Mouse (Mus musculus) bone marrow, adult 2 months (tissue): ENCODE data around the gene Ece1. TPM values are rescaled to one million over a fixed set of nuclear protein-coding genes. Genes with fewer than 3 reads are reported as not detected.
A peak's percentile ranks its signal among the peaks of the same experiment; 100 is the strongest.

Experiments used
- H3K27ac ChIP-seq: fragments of 200-500 bp; 2 replicates; pipeline ENCODE4 v1.5.1; 2012; ENCODE audit warnings: low read depth, mild to moderate bottlenecking, control low read depth, inconsistent platforms, low read length; ENCODE audit not compliant: control insufficient read depth, poor library complexity, insufficient read depth
- H3K4me1 ChIP-seq: fragments of 200-500 bp; 2 replicates; pipeline ENCODE4 v1.6.1; 2011; ENCODE audit warnings: low read length; ENCODE audit not compliant: control insufficient read depth, insufficient read depth
- H3K4me3 ChIP-seq: fragments of 200-500 bp; replicated peaks from 2 replicates; pipeline ENCODE3; 2011; ENCODE audit warnings: mild to moderate bottlenecking, low read depth, low read length, control low read depth; ENCODE audit not compliant: control insufficient read depth
- CTCF ChIP-seq: fragments of 200-500 bp; IDR thresholded peaks from 2 replicates; pipeline ENCODE4 v1.5.1; 2011; ENCODE audit warnings: low read length, control low read depth; ENCODE audit not compliant: control insufficient read depth, insufficient read depth
- POLR2A ChIP-seq: fragments of 200-500 bp; IDR thresholded peaks from 2 replicates; pipeline ENCODE4 v1.6.1; 2011; ENCODE audit warnings: low read depth, mild to moderate bottlenecking, control low read depth, low read length, borderline replicate concordance; ENCODE audit not compliant: control insufficient read depth
- WGBS: fragments of 180-500 bp; shearing (Covaris S2); methylation state at CpG from one replicate; pipeline ENCODE4 v1.1.7; 2018; 5-methylcytosine and 5-hydroxymethylcytosine counted together
- polyA plus RNA-seq: library from polyadenylated mRNA; stranded (reverse); fragments of >200 nt; gene quantifications from 2 replicates; pipeline ENCODE4 v1.2.4, GENCODE M21; 2011; ENCODE audit warnings: low replicate concordance; ENCODE audit not compliant: missing spikeins, insufficient read depth, insufficient read length

Gene Ece1
- polyA plus RNA-seq, 1 experiment = 7.3 TPM

DNA sequence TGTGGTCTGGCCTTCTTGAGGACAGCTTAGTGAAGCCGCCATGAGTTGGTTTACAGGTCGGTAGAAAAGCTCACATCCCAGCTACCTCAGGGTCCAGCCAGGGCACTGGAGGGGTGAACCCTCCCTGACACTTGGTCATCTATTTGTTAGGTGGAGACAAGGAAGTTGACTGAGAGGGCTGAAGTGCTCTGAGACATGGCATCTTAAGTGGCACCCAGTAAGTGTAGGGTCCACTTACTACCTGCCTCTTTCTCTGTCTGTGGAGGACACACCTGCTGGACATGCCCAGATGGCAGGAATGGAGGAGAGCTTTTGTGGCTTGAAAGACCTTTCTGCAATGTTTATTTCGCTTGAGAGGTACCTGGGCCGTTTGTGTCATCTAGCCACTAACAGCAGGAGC lies 46.9 kb downstream of the Ece1 start:
- 67% methylated on average over 4 of the region's 4 CpGs for WGBS
- no peak for TF ChIP-seq POLR2A
- no peak for TF ChIP-seq CTCF
- Histone ChIP-seq H3K27ac (no peak overlapping the region), H3K4me3 (no peak overlapping the region), H3K4me1 (peaks cover 5% of the 10 kb centered on the region)

DNA sequence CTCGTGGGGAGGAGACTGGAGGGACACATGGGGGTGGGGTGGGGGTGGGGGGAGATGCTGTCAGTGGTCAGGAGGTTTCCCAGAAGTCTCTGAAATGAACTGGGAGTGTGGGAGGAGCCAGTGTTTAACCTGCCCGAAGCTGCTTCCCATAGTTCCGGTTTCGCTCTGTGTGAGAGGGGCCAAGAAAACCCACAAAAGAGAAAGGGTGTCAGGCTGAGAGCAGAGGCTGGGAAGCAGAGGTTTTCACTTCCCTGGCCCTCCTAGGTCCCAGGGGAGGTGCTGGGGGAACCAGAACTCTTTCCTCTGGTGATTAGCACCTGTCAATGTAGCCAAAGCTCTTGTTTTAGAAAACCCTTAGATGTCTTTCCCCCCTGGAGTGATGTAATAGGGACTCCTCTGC lies 47.4 kb downstream of the Ece1 start:
- H3K4me1 ChIP-seq = peaks cover 5% of the 10 kb centered on the region
- no peak overlapping the region for H3K4me3 ChIP-seq
- 8% methylated on average over 4 of the region's 4 CpGs for WGBS
- no peak overlapping the region for H3K27ac ChIP-seq
- TF ChIP-seq POLR2A (no peak), CTCF (no peak)

DNA sequence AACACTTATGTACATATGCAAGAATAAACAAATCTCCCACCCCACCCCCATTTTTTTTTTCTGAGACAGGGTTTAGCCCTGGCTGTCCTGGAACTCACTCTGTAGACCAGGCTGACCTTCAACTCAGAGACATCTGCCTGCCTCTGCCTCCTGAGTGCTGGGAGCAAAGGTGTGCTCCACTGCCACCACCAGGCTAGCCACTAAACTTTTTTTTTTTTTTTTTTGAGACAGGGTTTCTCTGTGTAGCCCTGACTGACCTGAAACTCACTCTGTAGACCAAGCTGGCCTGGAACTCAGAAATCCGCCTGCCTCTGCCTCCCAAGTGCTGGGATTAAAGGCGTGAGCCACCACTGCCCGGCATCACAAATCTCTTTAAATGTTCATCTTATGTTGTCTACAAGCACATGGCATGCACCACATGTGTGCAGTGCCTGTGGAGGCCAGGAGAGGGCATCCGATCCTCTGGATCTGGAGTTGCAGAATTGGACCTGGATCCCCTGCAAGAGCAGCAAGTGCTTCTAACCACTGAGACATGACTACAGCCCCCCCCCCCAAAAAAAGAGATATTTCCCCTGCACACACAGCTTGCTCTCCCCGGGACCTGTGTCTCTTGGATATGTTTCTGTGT lies 48.5 kb downstream of the Ece1 start:
- peaks cover 5% of the 10 kb centered on the region for H3K4me1 ChIP-seq
- no peak overlapping the region for H3K4me3 ChIP-seq
- TF ChIP-seq POLR2A (no peak), CTCF (peak; percentile 38; the same call in 1 of the 2 replicates)
- H3K27ac ChIP-seq = no peak overlapping the region
- WGBS = 74% methylated on average over 5 of the region's 5 CpGs

DNA sequence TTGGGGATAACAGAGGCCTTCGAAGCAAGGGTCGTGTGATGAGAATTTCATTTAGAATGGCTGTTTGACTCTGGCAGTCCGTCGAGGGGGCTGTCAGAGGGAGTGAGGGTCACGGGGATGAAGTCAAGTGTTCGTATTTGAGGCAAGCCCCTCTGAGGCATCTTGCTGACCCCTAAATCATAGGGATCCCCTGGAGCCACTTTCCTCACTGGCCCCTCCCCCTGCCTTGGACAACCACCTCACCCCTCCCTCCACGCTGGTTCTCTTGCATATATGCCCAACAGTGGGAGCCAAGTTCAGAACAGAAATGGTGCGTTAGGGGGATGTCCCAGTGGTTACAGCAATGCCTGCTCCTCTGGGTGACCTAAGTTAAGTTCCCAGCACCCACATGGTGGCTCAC lies 49.6 kb downstream of the Ece1 start:
- no peak overlapping the region for H3K27ac ChIP-seq
- peaks cover 5% of the 10 kb centered on the region for H3K4me1 ChIP-seq
- 82% methylated on average over 8 of the region's 8 CpGs for WGBS
- H3K4me3 ChIP-seq = no peak overlapping the region
- no peak for TF ChIP-seq POLR2A

DNA sequence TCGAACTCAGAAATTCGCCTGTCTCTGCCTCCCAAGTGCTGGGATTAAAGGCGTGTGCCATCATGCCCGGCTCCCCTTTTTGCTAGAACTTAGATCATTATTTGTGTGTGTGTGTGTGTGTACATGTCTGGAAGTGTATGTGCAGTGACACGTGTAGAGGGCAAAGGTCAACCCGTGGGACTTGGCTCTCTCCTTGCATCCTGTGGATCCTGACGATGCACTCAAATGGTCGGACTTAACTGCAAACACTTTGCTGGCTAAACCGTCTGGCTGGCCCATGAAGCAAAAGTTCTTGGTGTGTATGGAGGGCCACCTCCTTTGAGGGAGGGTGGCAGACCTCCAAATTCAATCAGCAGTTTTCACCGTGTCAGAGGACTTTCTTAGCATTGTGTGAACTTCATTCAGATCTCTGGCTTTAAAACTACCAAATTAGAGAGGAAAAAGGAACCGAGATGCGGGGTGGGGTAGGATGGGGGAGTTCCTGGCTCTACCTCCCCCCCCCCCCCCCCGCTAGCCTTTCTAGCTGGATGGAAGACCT lies 50.8 kb downstream of the Ece1 start:
- Histone ChIP-seq H3K27ac (no peak overlapping the region; the same call in 1 of the 2 replicates), H3K4me3 (peak overlapping the region; percentile 66), H3K4me1 (peaks cover 5% of the 10 kb centered on the region)
- WGBS = 44% methylated on average over 13 of the region's 13 CpGs
- no peak for TF ChIP-seq POLR2A
- no peak for TF ChIP-seq CTCF

DNA sequence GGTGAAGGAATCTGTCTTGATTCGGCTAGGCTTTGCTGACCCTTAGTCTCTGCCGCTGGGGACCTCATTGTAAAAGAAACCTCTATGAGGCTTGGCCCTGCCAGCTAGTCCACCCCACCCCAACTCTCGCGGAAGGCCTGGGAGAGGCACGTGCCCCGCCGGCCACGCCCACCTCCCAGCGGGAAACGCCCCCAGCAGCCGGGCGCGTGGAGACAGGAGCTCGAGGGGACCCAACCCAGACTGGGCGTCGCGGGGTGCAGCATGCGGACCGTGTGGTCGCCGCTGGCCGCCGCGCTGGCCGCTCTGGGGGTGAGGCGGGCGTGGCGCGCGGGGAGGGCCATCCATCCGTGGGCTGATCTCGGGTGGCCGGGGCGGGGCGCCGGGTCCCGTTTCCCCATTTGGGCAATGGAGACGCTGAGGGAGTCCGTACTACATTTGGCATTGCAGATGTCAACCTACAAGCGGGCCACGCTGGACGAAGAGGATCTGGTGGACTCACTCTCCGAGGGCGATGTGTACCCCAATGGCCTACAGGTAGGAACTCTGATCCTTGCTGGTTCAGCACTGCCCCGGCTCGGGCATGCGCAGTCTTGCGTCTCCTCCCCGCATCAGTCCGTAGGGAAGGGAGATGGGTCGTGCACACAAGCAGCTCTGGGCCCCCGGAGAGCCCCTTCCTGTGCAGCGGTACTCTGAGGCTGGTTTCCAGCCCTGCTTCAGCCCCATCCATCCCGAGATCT lies 51.5 kb downstream of the Ece1 start:
- TF ChIP-seq POLR2A (no peak), CTCF (no peak)

DNA sequence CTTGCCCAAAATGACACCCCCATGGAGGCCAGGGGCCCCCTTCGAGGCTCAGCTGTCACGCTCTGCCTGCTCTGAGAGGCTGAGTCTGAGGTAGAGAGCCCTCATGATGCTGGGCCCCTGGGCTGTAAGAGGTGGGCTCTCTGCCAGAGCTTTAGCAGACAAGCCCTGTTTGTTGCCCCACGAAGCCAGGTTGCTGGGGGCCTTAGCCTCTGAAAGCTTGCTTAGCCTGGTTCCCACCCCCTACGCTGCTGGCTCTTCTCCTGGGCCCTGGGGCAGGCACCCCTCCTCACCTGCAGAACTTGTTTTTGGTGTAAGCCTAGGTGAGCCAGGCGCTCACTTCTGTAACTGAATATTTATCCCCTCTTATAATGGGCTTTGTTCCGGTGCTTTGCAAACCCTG lies 55.6 kb downstream of the Ece1 start:
- H3K4me3 ChIP-seq = no peak overlapping the region
- TF ChIP-seq CTCF (no peak), POLR2A (no peak)
- peaks cover 3% of the 10 kb centered on the region for H3K4me1 ChIP-seq
- no peak overlapping the region for H3K27ac ChIP-seq
- WGBS = 83% methylated on average over 6 of the region's 6 CpGs

More for the DNA sequence above, 51.5 kb downstream of the Ece1 start:
- peaks cover 5% of the 10 kb centered on the region for H3K4me1 ChIP-seq
- peak overlapping the region; percentile 66 for H3K4me3 ChIP-seq
- 2% methylated on average over 54 of the region's 54 CpGs for WGBS
- no peak overlapping the region; the same call in 1 of the 2 replicates for H3K27ac ChIP-seq

DNA sequence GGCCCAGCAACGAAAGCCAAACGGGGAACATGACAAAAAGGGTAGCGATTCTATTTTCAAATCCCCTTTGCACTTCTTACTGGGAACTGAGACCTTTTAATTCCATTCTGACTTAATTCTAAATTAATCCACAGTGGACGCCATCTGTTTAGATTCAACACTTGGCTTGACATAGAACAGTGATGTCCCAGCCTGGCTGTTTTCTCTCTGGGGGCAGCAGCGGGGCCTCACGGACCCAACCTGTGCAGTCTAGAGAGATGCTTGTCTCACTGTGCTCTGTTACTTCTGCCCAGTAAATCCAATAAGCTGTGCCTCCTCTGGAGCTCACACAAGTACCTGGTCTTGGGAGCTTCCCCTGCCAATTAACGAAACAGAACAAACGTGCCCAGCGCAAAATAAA lies 56.5 kb downstream of the Ece1 start:
- peaks cover 2% of the 10 kb centered on the region; the same call in 1 of the 2 replicates for H3K4me1 ChIP-seq
- TF ChIP-seq CTCF (no peak), POLR2A (no peak)

More for the DNA sequence above, 56.5 kb downstream of the Ece1 start:
- WGBS = 80% methylated on average over 9 of the region's 9 CpGs
- no peak overlapping the region for H3K27ac ChIP-seq
- no peak overlapping the region for H3K4me3 ChIP-seq
